Comparison of ENCODE assay signal across 8 mouse cellular contexts in the genomic region with DNA sequence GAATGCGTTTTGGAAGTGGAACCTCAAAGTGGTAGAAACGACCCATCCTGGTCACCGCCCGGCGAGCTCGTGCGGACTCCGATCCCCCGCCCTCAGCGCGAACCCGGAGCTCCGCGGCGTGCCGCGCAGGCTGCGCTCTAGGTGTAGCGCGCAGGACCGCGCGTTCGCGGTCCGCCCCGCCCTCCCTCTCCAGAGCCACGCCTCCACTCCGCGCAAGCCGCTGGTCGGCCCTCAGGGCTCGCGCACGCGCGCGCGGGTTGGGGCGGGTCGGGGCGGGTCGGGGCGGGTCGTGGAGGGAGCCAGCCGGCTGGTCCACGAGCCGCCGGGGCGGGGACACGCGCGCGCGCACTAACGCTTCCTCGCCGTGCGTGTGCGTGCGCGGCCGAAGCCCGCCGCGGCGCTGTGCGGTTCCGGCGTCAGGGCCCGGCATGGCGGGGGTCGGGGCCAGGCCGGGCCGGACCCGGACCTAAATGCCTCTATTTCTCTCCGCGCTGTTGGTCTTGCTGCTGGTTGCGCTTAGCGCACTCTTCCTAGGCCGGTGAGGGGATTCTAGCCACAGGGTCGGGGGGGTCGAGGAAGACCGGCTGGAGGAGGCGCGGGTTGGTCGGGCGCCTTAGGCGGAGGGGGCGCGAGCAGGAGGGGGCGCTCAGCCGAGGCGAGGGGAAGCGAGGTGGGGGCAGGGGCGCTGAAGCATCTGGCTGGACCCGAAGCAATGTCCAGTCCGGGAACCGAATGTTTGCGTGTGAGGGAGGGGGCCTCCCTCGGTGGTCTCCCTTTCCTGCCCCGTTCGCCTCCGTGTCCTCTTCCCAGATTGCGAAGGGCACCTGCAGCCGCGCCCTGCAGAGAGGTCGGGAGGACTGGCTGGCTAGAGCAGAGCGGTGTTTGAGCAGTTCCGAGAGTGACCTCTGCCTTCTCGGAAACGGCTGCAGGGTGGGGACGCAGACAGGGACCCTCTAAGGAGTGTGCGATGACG. TPM values are rescaled to one million over a fixed set of nuclear protein-coding genes. Genes with fewer than 3 reads are reported as not detected.
DNase-seq lines count a peak whose midpoint lies in the region; ATAC-seq lines count a peak whose summit lies in the region.

Gene 2610507B11Rik, plus strand, starts transcription at position 373 of the 973 bp plus-strand sequence.

- peak within 1 kb of the TSS; percentile 82 for H3K9ac ChIP-seq in heart, embryonic 14.5 days (ENCODE audit: low read length)
- peak within 1 kb of the TSS; percentile 93 for H3K9ac ChIP-seq in liver, embryonic 13.5 days
- peak within 1 kb of the TSS; percentile 90 for H3K9ac ChIP-seq in stomach, embryonic 16.5 days (ENCODE audit: low read length)

- H3K36me3 ChIP-seq in heart, embryonic 14.5 days (ENCODE audit: control insufficient read depth, insufficient read depth, low read length), result peaks cover 39% of the 10 kb centered on the region
- peaks cover 33% of the 10 kb centered on the region for H3K36me3 ChIP-seq in liver, embryonic 13.5 days
- peaks cover 6% of the 10 kb centered on the region for H3K36me3 ChIP-seq in stomach, embryonic 16.5 days (ENCODE audit: control insufficient read depth, insufficient read depth, low read length)

- H3K4me1 ChIP-seq in brown adipose tissue, adult 24 weeks (ENCODE audit: control insufficient read depth, insufficient read depth, insufficient read length, low read length), result no peaks in the 10 kb centered on the region; the same call in 1 of the 2 replicates
- H3K4me1 ChIP-seq in heart, embryonic 14.5 days (ENCODE audit: control insufficient read depth in 2 of 2, insufficient read depth in 2 of 2, low read length in 2 of 2), result peaks cover 2 to 10% of the 10 kb centered on the region in 2 experiments; a peak in 3 of 4 replicates
- H3K4me1 ChIP-seq in liver, embryonic 13.5 days (replicated peaks), result peaks cover 25% of the 10 kb centered on the region
- peaks cover 10% of the 10 kb centered on the region for H3K4me1 ChIP-seq in stomach, embryonic 16.5 days (ENCODE audit: control insufficient read depth, insufficient read depth, low read length)

- peak within 1 kb of the TSS; percentile 78 for H3K27ac ChIP-seq in brown adipose tissue, adult 24 weeks (replicated peaks; ENCODE audit: low read depth, low read length)
- H3K27ac ChIP-seq in heart, embryonic 14.5 days (replicated peaks in 1 of 2; ENCODE audit: control insufficient read depth in 1 of 2, insufficient read depth in 1 of 2, low read depth in 2 of 2, low read length in 2 of 2), result peak within 1 kb of the TSS; percentile 68 to 88
- H3K27ac ChIP-seq in liver, embryonic 13.5 days, result peak within 1 kb of the TSS; percentile 84
- H3K27ac ChIP-seq in stomach, embryonic 16.5 days (ENCODE audit: low read length), result peak within 1 kb of the TSS; percentile 86

- peaks cover 7% of the 10 kb centered on the region; the same call in 1 of the 2 replicates for H3K27me3 ChIP-seq in heart, embryonic 14.5 days (ENCODE audit: control insufficient read depth, insufficient read depth, low read length)
- no peaks in the 10 kb centered on the region for H3K27me3 ChIP-seq in liver, embryonic 13.5 days
- H3K27me3 ChIP-seq in stomach, embryonic 16.5 days (ENCODE audit: control insufficient read depth, insufficient read depth, low read length), result no peaks in the 10 kb centered on the region

- H3K9me3 ChIP-seq in heart, embryonic 14.5 days (ENCODE audit: control insufficient read depth, low read length), result no peaks in the 10 kb centered on the region
- no peaks in the 10 kb centered on the region for H3K9me3 ChIP-seq in liver, embryonic 13.5 days (replicated peaks)
- no peaks in the 10 kb centered on the region for H3K9me3 ChIP-seq in stomach, embryonic 16.5 days (replicated peaks; ENCODE audit: control insufficient read depth, low read length)

- H3K4me3 ChIP-seq in brown adipose tissue, adult 24 weeks (ENCODE audit: insufficient read depth, low read depth, low read length), result peak within 1 kb of the TSS; percentile 97
- H3K4me3 ChIP-seq in heart, embryonic 14.5 days (ENCODE audit: control insufficient read depth in 1 of 2, insufficient read depth in 1 of 2, low read depth in 1 of 2, low read length in 2 of 2), result peak within 1 kb of the TSS; percentile 63 to 87
- peak within 1 kb of the TSS; percentile 92 for H3K4me3 ChIP-seq in liver, embryonic 13.5 days (replicated peaks)
- peak within 1 kb of the TSS; percentile 94 for H3K4me3 ChIP-seq in stomach, embryonic 16.5 days (replicated peaks; ENCODE audit: low read length)

- peak within 1 kb of the TSS; percentile 60 for H3K4me2 ChIP-seq in heart, embryonic 14.5 days (ENCODE audit: low read length)
- H3K4me2 ChIP-seq in liver, embryonic 13.5 days, result peak within 1 kb of the TSS; percentile 97
- H3K4me2 ChIP-seq in stomach, embryonic 16.5 days (ENCODE audit: low read depth, low read length), result peak within 1 kb of the TSS; percentile 74

- ATAC-seq in heart, embryonic 14.5 days (ENCODE audit: insufficient number of reproducible peaks, insufficient read depth, low FRiP score, low read depth), result peak; percentile 98
- peak; percentile 98 for ATAC-seq in liver, embryonic 13.5 days (ENCODE audit: low read depth)
- ATAC-seq in stomach, embryonic 16.5 days (ENCODE audit: insufficient read depth, low FRiP score), result peak; percentile 97

- peak; percentile 98 for DNase-seq in CD4-positive, CD25-positive, alpha-beta regulatory T cell, adult 2 months (ENCODE audit: low read depth, low spot score)
- peak; percentile 70 for DNase-seq in fibroblast of lung, adult 2 months (ENCODE audit: low read depth)
- DNase-seq in kidney, postnatal 14 days, result peak; percentile 97
- DNase-seq in liver, embryonic 13.5 days, result peak; percentile 89
- peak; percentile 95 for DNase-seq in neural tube, embryonic 10.5 days (ENCODE audit: extremely low spot score, low spot score)

- WGBS in heart, embryonic 14.5 days, result under 1% methylated on average over 104 of the region's 115 CpGs
- WGBS in liver, embryonic 13.5 days (ENCODE audit: insufficient replicate concordance), result under 1% methylated on average over 110 of the region's 115 CpGs
- WGBS in stomach, embryonic 16.5 days, result under 1% methylated on average over 98 of the region's 115 CpGs

RNA-seq across cellular contexts. Expression of gene 2610507B11Rik, which starts in this region (rescaled TPM):
- polyA plus RNA-seq in brown adipose tissue, adult 24 weeks (2012; ENCODE audit: insufficient read depth, insufficient read length, missing spikeins), result 74.3 and 104 TPM in 2 replicates
- 71.3 and 72.5 TPM in 2 replicates for polyA plus RNA-seq in heart, embryonic 14.5 days (2014; fragmentation: Nextera tagmentation; extraction: Ambion mirVana)
- 33.6 and 42.8 TPM in 2 replicates for polyA plus RNA-seq in liver, embryonic 13.5 days (2015; fragmentation: Nextera tagmentation; extraction: Ambion mirVana)
- 72.4 and 80.3 TPM in 2 replicates for polyA plus RNA-seq in stomach, embryonic 16.5 days (2015; fragmentation: Nextera tagmentation; extraction: Ambion mirVana)

Comparison
In these comparisons a context has a peak if more than half of its experiments do, and no peak if none do; other contexts are left out.
1. Peak in every context shown above with its lines: DNase-seq, ATAC-seq, H3K4me3 ChIP-seq and H3K27ac ChIP-seq.